ENCODE assay signal across 14 mouse cellular contexts in the genomic region with DNA sequence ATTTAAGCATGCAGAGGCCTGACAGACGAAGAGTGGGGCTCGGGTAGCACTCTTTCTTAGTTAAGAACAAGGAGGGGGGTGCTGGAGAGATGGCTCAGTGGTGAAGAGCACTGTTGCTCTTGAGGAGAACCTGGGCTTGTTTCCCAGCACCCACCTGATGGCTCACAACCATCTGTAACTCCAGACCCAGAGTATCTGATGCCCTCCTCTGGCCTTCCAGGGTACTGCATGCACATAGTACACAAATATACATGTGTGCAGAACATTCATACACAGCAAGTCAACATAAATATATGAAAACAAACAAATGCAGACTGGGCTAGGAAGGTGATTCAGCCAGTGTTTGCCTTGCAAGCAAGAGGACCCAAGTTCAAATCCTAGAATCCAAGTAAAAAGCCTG. TPM values are rescaled to one million over a fixed set of nuclear protein-coding genes. Genes with fewer than 3 reads are reported as not detected.
DNase-seq lines count a peak whose midpoint lies in the region; ATAC-seq and TF ChIP-seq lines count a peak whose summit lies in the region.
"Had no signal": no experiment of that assay in that cellular context is flagged by ENCODE, and none has a peak within 500 bp of the region (broad histone marks: within the 10 kb centered on the region; RNA-seq: fewer than 3 reads in every experiment).

No protein-coding gene starts in this region.

- no peaks in the 10 kb centered on the region for H3K27me3 ChIP-seq in heart, embryonic 15.5 days
- H3K27me3 ChIP-seq in liver, postnatal 0 days (ENCODE audit: insufficient read depth, low read length), result no peaks in the 10 kb centered on the region
- H3K27me3 ChIP-seq in liver, embryonic 11.5 days (replicated peaks; ENCODE audit: control insufficient read depth, insufficient read depth, low read length), result no peaks in the 10 kb centered on the region
- H3K27me3 ChIP-seq in limb, embryonic 14.5 days (ENCODE audit: control insufficient read depth, insufficient read depth, low read length), result no peaks in the 10 kb centered on the region
- H3K27me3 ChIP-seq: neural tube, embryonic 12.5 days had no signal

- 93% methylated on average over 2 of the region's 2 CpGs for WGBS in heart, embryonic 15.5 days
- WGBS in liver, postnatal 0 days (ENCODE audit: insufficient replicate concordance), result 88% methylated on average over 2 of the region's 2 CpGs
- WGBS in liver, embryonic 11.5 days, result 91% methylated on average over 2 of the region's 2 CpGs
- 74% methylated on average over 2 of the region's 2 CpGs for WGBS in limb, embryonic 14.5 days

- H3K36me3 ChIP-seq in heart, embryonic 15.5 days, result no peaks in the 10 kb centered on the region
- peaks cover 14% of the 10 kb centered on the region for H3K36me3 ChIP-seq in liver, postnatal 0 days (replicated peaks; ENCODE audit: insufficient read depth, low read length)
- peaks cover 8% of the 10 kb centered on the region; the same call in 1 of the 2 replicates for H3K36me3 ChIP-seq in liver, embryonic 11.5 days (ENCODE audit: control insufficient read depth, insufficient read depth, low read length)
- H3K36me3 ChIP-seq in limb, embryonic 14.5 days (ENCODE audit: control insufficient read depth, insufficient read depth, low read length), result no peaks in the 10 kb centered on the region
- H3K36me3 ChIP-seq: neural tube, embryonic 12.5 days had no signal

- intact Hi-C loops in left cerebral cortex, postnatal 4 days (cut with DNase I), result no loop called here

- TF ChIP-seq CTCF in liver, postnatal 0 days (IDR thresholded peaks at IDR 0.05; ENCODE audit: low read depth), result peak; percentile 51

- H3K4me1 ChIP-seq in heart, embryonic 15.5 days (replicated peaks), result peaks cover 43% of the 10 kb centered on the region
- peaks cover 17% of the 10 kb centered on the region for H3K4me1 ChIP-seq in liver, postnatal 0 days (ENCODE audit: insufficient read depth)
- H3K4me1 ChIP-seq in liver, embryonic 11.5 days (replicated peaks; ENCODE audit: control insufficient read depth, insufficient read depth, low read length), result peaks cover 19% of the 10 kb centered on the region
- peaks cover 5% of the 10 kb centered on the region for H3K4me1 ChIP-seq in limb, embryonic 14.5 days (ENCODE audit: control insufficient read depth, insufficient read depth, low read length)
- H3K4me1 ChIP-seq: neural tube, embryonic 12.5 days had no signal

- peak overlapping the region; percentile 55 for H3K27ac ChIP-seq in heart, embryonic 15.5 days
- H3K27ac ChIP-seq in liver, postnatal 0 days (ENCODE audit: low read depth), result no peak overlapping the region
- no peak overlapping the region for H3K27ac ChIP-seq in liver, embryonic 11.5 days (ENCODE audit: low read depth, low read length)
- peak overlapping the region; percentile 56; the same call in 1 of the 2 replicates for H3K27ac ChIP-seq in limb, embryonic 14.5 days (replicated peaks; ENCODE audit: low read depth, low read length)
- H3K27ac ChIP-seq: forebrain, embryonic 10.5 days; neural tube, embryonic 12.5 days had no signal

- no peak for ATAC-seq in heart, embryonic 15.5 days (replicated peaks; ENCODE audit: insufficient number of reproducible peaks, insufficient read depth, low FRiP score, low read depth)
- ATAC-seq in liver, postnatal 0 days, result no peak
- no peak for ATAC-seq in liver, embryonic 11.5 days (replicated peaks; ENCODE audit: low FRiP score)
- no peak for ATAC-seq in limb, embryonic 14.5 days (ENCODE audit: low FRiP score, low read depth)

- TF ChIP-seq EP300 in liver, postnatal 0 days (IDR thresholded peaks at IDR 0.05; ENCODE audit: low read depth), result no peak

- DNase-seq in heart, adult 8-10 months (ENCODE audit: low spot score), result no peak
- no peak for DNase-seq in liver, postnatal 0 days
- no peak for DNase-seq in liver, embryonic 11.5 days (ENCODE audit: low spot score)
- peak; percentile 53 for DNase-seq in R1 (ENCODE audit: low read depth, low spot score)
- no peak for DNase-seq in limb, embryonic 14.5 days (ENCODE audit: low spot score)
- DNase-seq in adrenal gland, postnatal 25 days, result no peak
- no peak for DNase-seq in left cerebral cortex, postnatal 4 days
- DNase-seq: gastrocnemius, postnatal 25 days; right cerebral cortex, postnatal 14 days had no signal

- H3K4me2 ChIP-seq in heart, embryonic 15.5 days, result peak overlapping the region; percentile 0; the same call in 1 of the 2 replicates
- no peak overlapping the region for H3K4me2 ChIP-seq in liver, postnatal 0 days (ENCODE audit: low read depth, low read length)
- H3K4me2 ChIP-seq in liver, embryonic 11.5 days, result no peak overlapping the region
- no peak overlapping the region for H3K4me2 ChIP-seq in limb, embryonic 14.5 days (replicated peaks; ENCODE audit: low read depth, low read length, severe bottlenecking)
- H3K4me2 ChIP-seq: neural tube, embryonic 12.5 days had no signal

- H3K4me3 ChIP-seq in heart, embryonic 15.5 days, result no peak overlapping the region
- H3K4me3 ChIP-seq in liver, postnatal 0 days (ENCODE audit: low read depth, low read length), result no peak overlapping the region
- H3K4me3 ChIP-seq in liver, embryonic 11.5 days (ENCODE audit: low read depth, low read length), result no peak overlapping the region
- H3K4me3 ChIP-seq in limb, embryonic 14.5 days (replicated peaks; ENCODE audit: low read length), result no peak overlapping the region
- H3K4me3 ChIP-seq: forebrain, embryonic 10.5 days; neural tube, embryonic 12.5 days had no signal

- H3K9me3 ChIP-seq in heart, embryonic 15.5 days (replicated peaks), result no peaks in the 10 kb centered on the region
- peaks cover 5% of the 10 kb centered on the region; the same call in 1 of the 2 replicates for H3K9me3 ChIP-seq in liver, postnatal 0 days (ENCODE audit: low read length)
- H3K9me3 ChIP-seq in liver, embryonic 11.5 days (ENCODE audit: control insufficient read depth, low read length), result no peaks in the 10 kb centered on the region
- H3K9me3 ChIP-seq in limb, embryonic 14.5 days (ENCODE audit: control insufficient read depth, low read length), result no peaks in the 10 kb centered on the region
- H3K9me3 ChIP-seq: neural tube, embryonic 12.5 days had no signal

- TF ChIP-seq POLR2A in limb, embryonic 14.5 days (IDR thresholded peaks at IDR 0.05; ENCODE audit: borderline replicate concordance, extremely low read depth, insufficient read depth, insufficient read length), result no peak

- H3K9ac ChIP-seq in heart, embryonic 15.5 days, result no peak overlapping the region
- H3K9ac ChIP-seq in liver, postnatal 0 days (replicated peaks), result no peak overlapping the region
- H3K9ac ChIP-seq in liver, embryonic 11.5 days (ENCODE audit: low read depth, low read length), result no peak overlapping the region
- no peak overlapping the region for H3K9ac ChIP-seq in limb, embryonic 14.5 days (ENCODE audit: low read depth, low read length, severe bottlenecking)
- H3K9ac ChIP-seq: neural tube, embryonic 12.5 days had no signal

RNA-seq across cellular contexts. Expression of gene Stat5b, which starts 39.4 kb away (rescaled TPM):
- polyA plus RNA-seq in heart, embryonic 15.5 days (2015; fragmentation: Nextera tagmentation; extraction: Ambion mirVana), result 25.3 and 34.6 TPM in 2 replicates
- 10 to 100 TPM; 57.2 to 64.8 (median 62.7) TPM for total RNA-seq in heart, adult 8-10 months (2022)
- polyA plus RNA-seq in liver, postnatal 0 days (2015; fragmentation: Nextera tagmentation; extraction: Ambion mirVana), result 15.4 and 16.4 TPM in 2 replicates
- polyA plus RNA-seq in liver, embryonic 11.5 days (2014; fragmentation: Nextera tagmentation; extraction: Ambion mirVana), result 46.0 and 50.1 TPM in 2 replicates
- 24.4 and 27.0 TPM in 2 replicates for polyA plus RNA-seq in limb, embryonic 14.5 days (2012; rRNA removed)
- polyA plus RNA-seq in limb, embryonic 14.5 days (2014; fragmentation: Nextera tagmentation; extraction: Ambion mirVana), result 21.9 and 22.1 TPM in 2 replicates
- 89.0 and 123 TPM in 2 replicates for total RNA-seq in adrenal gland, postnatal 25 days (2021)
- total RNA-seq in left cerebral cortex, postnatal 4 days (2021), result 10 to 100 TPM in 1 of 2 experiments, 1 to 10 TPM in 1; 9.6 to 11.8 TPM

RNA-seq across cellular contexts. Expression of gene Ghdc, which starts 40.4 kb away (rescaled TPM):
- polyA plus RNA-seq in heart, embryonic 15.5 days (2015; fragmentation: Nextera tagmentation; extraction: Ambion mirVana), result 5.5 and 8.1 TPM in 2 replicates
- total RNA-seq in heart, adult 8-10 months (2022), result 10 to 100 TPM in 2 of 4 experiments, 1 to 10 TPM in 2; 9.1 to 14.1 (median 10.0) TPM
- 1.6 and 1.9 TPM in 2 replicates for polyA plus RNA-seq in liver, postnatal 0 days (2015; fragmentation: Nextera tagmentation; extraction: Ambion mirVana)
- polyA plus RNA-seq in liver, embryonic 11.5 days (2014; fragmentation: Nextera tagmentation; extraction: Ambion mirVana), result 3.1 and 3.8 TPM in 2 replicates
- 12.1 and 14.0 TPM in 2 replicates for polyA plus RNA-seq in limb, embryonic 14.5 days (2012; rRNA removed)
- polyA plus RNA-seq in limb, embryonic 14.5 days (2014; fragmentation: Nextera tagmentation; extraction: Ambion mirVana), result 3.7 and 5.7 TPM in 2 replicates
- total RNA-seq in adrenal gland, postnatal 25 days (2021), result 21.0 and 32.1 TPM in 2 replicates
- 1 to 10 TPM; 5.5 to 7.2 TPM for total RNA-seq in left cerebral cortex, postnatal 4 days (2021)

RNA-seq across cellular contexts. Expression of gene Stat5a, which starts 48.0 kb away (rescaled TPM):
- 6.1 and 11.9 TPM in 2 replicates for polyA plus RNA-seq in heart, embryonic 15.5 days (2015; fragmentation: Nextera tagmentation; extraction: Ambion mirVana)
- 10 to 100 TPM; 16.5 to 26.5 (median 21.6) TPM for total RNA-seq in heart, adult 8-10 months (2022)
- 4.7 and 6.0 TPM in 2 replicates for polyA plus RNA-seq in liver, postnatal 0 days (2015; fragmentation: Nextera tagmentation; extraction: Ambion mirVana)
- 26.3 and 27.8 TPM in 2 replicates for polyA plus RNA-seq in liver, embryonic 11.5 days (2014; fragmentation: Nextera tagmentation; extraction: Ambion mirVana)
- 8.0 and 11.3 TPM in 2 replicates for polyA plus RNA-seq in limb, embryonic 14.5 days (2012; rRNA removed)
- 5.3 and 7.8 TPM in 2 replicates for polyA plus RNA-seq in limb, embryonic 14.5 days (2014; fragmentation: Nextera tagmentation; extraction: Ambion mirVana)
- 43.8 and 54.5 TPM in 2 replicates for total RNA-seq in adrenal gland, postnatal 25 days (2021)
- 1 to 10 TPM in 1 of 2 experiments, under 1 TPM in 1; 0.98 to 1.2 TPM for total RNA-seq in left cerebral cortex, postnatal 4 days (2021)

RNA-seq across cellular contexts. Expression of gene Hcrt, which starts 48.4 kb away (rescaled TPM):
- polyA plus RNA-seq in heart, embryonic 15.5 days (2015; fragmentation: Nextera tagmentation; extraction: Ambion mirVana), result not detected in 2 replicates
- total RNA-seq in heart, adult 8-10 months (2022), result not detected
- not detected in 2 replicates for polyA plus RNA-seq in liver, postnatal 0 days (2015; fragmentation: Nextera tagmentation; extraction: Ambion mirVana)
- not detected in 2 replicates for polyA plus RNA-seq in liver, embryonic 11.5 days (2014; fragmentation: Nextera tagmentation; extraction: Ambion mirVana)
- not detected in 2 replicates for polyA plus RNA-seq in limb, embryonic 14.5 days (2012; rRNA removed)
- not detected in 2 replicates for polyA plus RNA-seq in limb, embryonic 14.5 days (2014; fragmentation: Nextera tagmentation; extraction: Ambion mirVana)
- not detected in 2 replicates for total RNA-seq in adrenal gland, postnatal 25 days (2021)
- not detected for total RNA-seq in left cerebral cortex, postnatal 4 days (2021)
- total RNA-seq: common myeloid progenitor, adult 5-6 weeks; gastrocnemius, postnatal 25 days; megakaryocyte-erythroid progenitor cell, adult 5-6 weeks had no signal
- polyA plus RNA-seq: forebrain, embryonic 10.5 days had no signal

RNA-seq across cellular contexts. Expression of gene Kcnh4, which starts 51.4 kb away (rescaled TPM):
- polyA plus RNA-seq in heart, embryonic 15.5 days (2015; fragmentation: Nextera tagmentation; extraction: Ambion mirVana), result 0.10 TPM in 1 of 2 replicates, not detected in the other
- not detected for total RNA-seq in heart, adult 8-10 months (2022)
- polyA plus RNA-seq in liver, postnatal 0 days (2015; fragmentation: Nextera tagmentation; extraction: Ambion mirVana), result not detected in 2 replicates
- polyA plus RNA-seq in liver, embryonic 11.5 days (2014; fragmentation: Nextera tagmentation; extraction: Ambion mirVana), result not detected in 2 replicates
- 0.09 TPM in 2 replicates for polyA plus RNA-seq in limb, embryonic 14.5 days (2012; rRNA removed)
- not detected in 2 replicates for polyA plus RNA-seq in limb, embryonic 14.5 days (2014; fragmentation: Nextera tagmentation; extraction: Ambion mirVana)
- total RNA-seq in adrenal gland, postnatal 25 days (2021), result 0.21 TPM in 1 of 2 replicates, not detected in the other
- total RNA-seq in left cerebral cortex, postnatal 4 days (2021), result 10 to 100 TPM; 11.2 to 12.4 TPM
- total RNA-seq: common myeloid progenitor, adult 5-6 weeks; gastrocnemius, postnatal 25 days; megakaryocyte-erythroid progenitor cell, adult 5-6 weeks had no signal

Comparison
In these comparisons a context has a peak if more than half of its experiments do, and no peak if none do; other contexts are left out.
1. H3K27ac ChIP-seq: peak in heart, embryonic 15.5 days (single experiment) and limb, embryonic 14.5 days (single experiment); none in liver, postnatal 0 days (single experiment) and liver, embryonic 11.5 days (single experiment).